Mouse (Mus musculus): ENCODE data around the gene Prdx2.

The Prdx2 gene

GRCm38 (mm10) chr8:85007686-85008085 is 38.3 kb downstream of the Prdx2 start:
- DNase-seq (ENCODE audit: low spot score), result peak; percentile 36

- DNase-seq (ENCODE audit: low spot score), result no peak
Measured at GRCm38 (mm10) chr8:85011242-85011641, 41.9 kb downstream of the Prdx2 start.

GRCm38 (mm10) chr8:85013230-85013840 is 43.9 kb downstream of the Prdx2 start:
- peak; percentile 62 for DNase-seq (ENCODE audit: low spot score)

GRCm38 (mm10) chr8:85014431-85014830 is 45.0 kb downstream of the Prdx2 start, which contains the start of gene Best2:
Best2 (minus strand) TSS chr8:85014531.
- DNase-seq (ENCODE audit: low spot score), result no peak

- no peak for DNase-seq (ENCODE audit: low spot score)
Measured at GRCm38 (mm10) chr8:85016724-85017123, 47.3 kb downstream of the Prdx2 start.

DNA sequence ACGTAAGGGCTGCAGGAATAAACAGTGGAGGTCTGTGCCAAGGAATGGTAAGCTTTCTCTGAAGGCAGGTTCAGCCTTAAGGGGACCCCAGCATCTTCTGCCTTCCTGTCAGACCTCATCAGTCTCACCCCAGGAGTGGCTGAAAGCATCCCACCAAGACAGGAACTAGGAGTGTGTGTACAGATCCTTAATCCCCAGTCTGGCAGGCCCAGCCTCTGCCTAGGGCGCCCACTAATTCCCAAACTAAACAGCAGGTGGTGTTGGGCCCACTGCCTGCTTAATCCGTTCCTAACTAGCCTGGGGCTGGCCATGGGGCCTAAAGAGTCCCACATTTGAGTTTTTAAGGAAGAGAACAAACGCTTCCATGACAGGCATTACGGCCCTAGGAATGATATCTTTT is 47.8 kb downstream of the Prdx2 start:
- no peak for DNase-seq (ENCODE audit: low spot score)

DNA sequence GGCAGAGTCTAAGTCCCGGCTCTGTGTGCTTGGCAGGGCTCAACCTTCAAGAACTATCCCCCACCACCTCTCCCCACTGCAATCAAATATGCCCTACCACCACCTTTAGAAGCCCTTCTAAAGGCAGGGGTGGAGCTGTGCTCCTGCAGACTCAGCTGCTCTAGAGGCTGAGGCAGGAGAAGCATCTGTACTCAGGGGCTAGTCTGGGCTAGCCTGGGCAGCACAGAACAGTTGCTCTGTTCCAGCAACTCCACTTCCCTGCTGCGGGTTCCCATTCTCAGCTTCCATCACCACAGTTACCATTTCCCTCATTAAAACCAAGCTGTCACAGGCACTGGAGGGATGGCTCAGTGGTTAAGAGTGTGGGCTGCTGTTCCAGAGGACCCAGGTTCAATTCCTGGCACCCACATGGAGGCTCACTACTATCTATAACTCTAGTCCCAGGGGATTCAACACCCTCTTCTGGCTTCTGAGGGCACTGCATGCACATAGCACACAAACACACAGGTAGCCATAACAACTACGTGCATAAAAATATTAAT is 52.2 kb downstream of the Prdx2 start:
- DNase-seq (ENCODE audit: low spot score), result no peak

- DNase-seq (ENCODE audit: low spot score), result no peak
Measured at GRCm38 (mm10) chr8:85023846-85024245, 54.5 kb downstream of the Prdx2 start.
